Mouse (Mus musculus) frontal cortex, postnatal 14 days (tissue): ENCODE data around the gene Slc5a2.

Source experiments
- DNase-seq, 2 experiments: peaks; one replicate each; pipeline ENCODE4 v3.0.0; 2022; ENCODE audit warnings: low spot score in 2 of 2

The Slc5a2 gene

GRCm38 (mm10) chr7:128265411-128265810, at the start of gene Slc5a2:
Gene Slc5a2 (plus strand): TSS chr7:128265657.
- no peak for DNase-seq

- no peak for DNase-seq
Measured at GRCm38 (mm10) chr7:128219952-128220351, 45.5 kb upstream of the Slc5a2 start.

GRCm38 (mm10) chr7:128220936-128221335, 44.5 kb upstream of the Slc5a2 start:
- DNase-seq = no peak

GRCm38 (mm10) chr7:128231741-128232140, 33.7 kb upstream of the Slc5a2 start:
- no peak for DNase-seq

- DNase-seq = no peak
Measured at GRCm38 (mm10) chr7:128234796-128235195, 30.7 kb upstream of the Slc5a2 start.

GRCm38 (mm10) chr7:128235481-128235880, 30.0 kb upstream of the Slc5a2 start:
- no peak for DNase-seq

GRCm38 (mm10) chr7:128236426-128236825, 29.0 kb upstream of the Slc5a2 start:
- DNase-seq = no peak

GRCm38 (mm10) chr7:128236856-128237592, 28.4 kb upstream of the Slc5a2 start, which contains the start of gene Armc5:
Gene Armc5 (plus strand): TSS chr7:128237342.
- DNase-seq = peak; percentile 75

- no peak for DNase-seq
Measured at GRCm38 (mm10) chr7:128237593-128237926, 27.9 kb upstream of the Slc5a2 start.

GRCm38 (mm10) chr7:128237927-128238778, 27.3 kb upstream of the Slc5a2 start, which contains the start of gene 9130023H24Rik:
Gene 9130023H24Rik (minus strand): TSS chr7:128238031.
- DNase-seq = peak; percentile 98 to 100

- DNase-seq = no peak
Measured at GRCm38 (mm10) chr7:128238991-128239390, 26.5 kb upstream of the Slc5a2 start.

GRCm38 (mm10) chr7:128240131-128240784, 25.2 kb upstream of the Slc5a2 start:
- no peak for DNase-seq

GRCm38 (mm10) chr7:128242331-128242730, 23.1 kb upstream of the Slc5a2 start:
- DNase-seq = no peak

- DNase-seq = no peak
Measured at GRCm38 (mm10) chr7:128243921-128244320, 21.5 kb upstream of the Slc5a2 start.

GRCm38 (mm10) chr7:128244410-128245025, 20.9 kb upstream of the Slc5a2 start:
- no peak for DNase-seq

GRCm38 (mm10) chr7:128245547-128245946, 19.9 kb upstream of the Slc5a2 start:
- DNase-seq = no peak

- peak in 1 of 2 experiments; percentile 43 for DNase-seq
Measured at GRCm38 (mm10) chr7:128246496-128247391, 18.7 kb upstream of the Slc5a2 start, which contains the start of gene Tgfb1i1. Gene Tgfb1i1 (plus strand): TSS chr7:128246812.

GRCm38 (mm10) chr7:128247443-128247842, 18.0 kb upstream of the Slc5a2 start:
- peak; percentile 79 to 88 for DNase-seq

- DNase-seq = no peak
Measured at GRCm38 (mm10) chr7:128248081-128249042, 17.1 kb upstream of the Slc5a2 start.
